In genomic region chr14:34371763-34372162, GRCm38 (mm10) we compare ENCODE assay signal across 24 mouse cellular contexts. TPM values are rescaled to one million over a fixed set of nuclear protein-coding genes. Genes with fewer than 3 reads are reported as not detected.
"Had no signal": no experiment of that assay in that cellular context is flagged by ENCODE, and none has a peak within 500 bp of the region (broad histone marks: within the 10 kb centered on the region; RNA-seq: fewer than 3 reads in every experiment).

No protein-coding gene starts in this region.

- H3K4me2 ChIP-seq: kidney, embryonic 15.5 days; stomach, embryonic 15.5 days had no signal

- H3K4me3 ChIP-seq: kidney, embryonic 15.5 days; left cerebral cortex, adult 2 months; limb, embryonic 10.5 days; myocyte; stomach, embryonic 15.5 days had no signal

- H3K9me3 ChIP-seq: kidney, embryonic 15.5 days; limb, embryonic 10.5 days; stomach, embryonic 15.5 days had no signal

- ATAC-seq: lung, postnatal 0 days had no signal

- H3K27me3 ChIP-seq: kidney, embryonic 15.5 days; stomach, embryonic 15.5 days had no signal

- H3K36me3 ChIP-seq: kidney, embryonic 15.5 days; limb, embryonic 10.5 days; stomach, embryonic 15.5 days had no signal

- DNase-seq: kidney, adult 18-20 months; kidney, postnatal 14 days; lung, adult 2 months; lung, postnatal 36 days; midbrain, embryonic 14.5 days; retina, postnatal 1 day; right cerebral cortex, postnatal 4 days; spleen, adult 18-20 months; thymus, adult 2 months; thymus, postnatal 25 days had no signal

- H3K27ac ChIP-seq: kidney, embryonic 15.5 days; left cerebral cortex, adult 2 months; limb, embryonic 10.5 days; liver, embryonic 14.5 days; stomach, embryonic 15.5 days had no signal

- H3K9ac ChIP-seq: kidney, embryonic 15.5 days; liver, embryonic 14.5 days; stomach, embryonic 15.5 days had no signal

RNA-seq across cellular contexts. Expression of gene Sncg, which starts 2.8 kb away (rescaled TPM):
- total RNA-seq: megakaryocyte progenitor cell, adult 5-6 weeks; neutrophil, adult 5-6 weeks had no signal

RNA-seq across cellular contexts. Expression of gene Mmrn2, which starts 3.5 kb away (rescaled TPM):
- total RNA-seq: megakaryocyte progenitor cell, adult 5-6 weeks; neutrophil, adult 5-6 weeks had no signal

RNA-seq across cellular contexts. Expression of gene Fam25c, which starts 16.5 kb away (rescaled TPM):
- total RNA-seq: layer of hippocampus, adult 8-10 months; layer of hippocampus, postnatal 14 days; left cerebral cortex, adult 2 months; left cerebral cortex, postnatal 14 days; megakaryocyte progenitor cell, adult 5-6 weeks; neutrophil, adult 5-6 weeks had no signal
- polyA plus RNA-seq: kidney, embryonic 15.5 days; large intestine, adult 2 months; limb, embryonic 10.5 days; midbrain, embryonic 14.5 days; myocyte; testis, adult 2 months had no signal
